Mouse (Mus musculus) heart, embryonic 15.5 days (tissue): ENCODE data around the gene Eif4g1. TPM values are rescaled to one million over a fixed set of nuclear protein-coding genes. Genes with fewer than 3 reads are reported as not detected.

Experiments used
- ATAC-seq: fragments of 200-750 bp; cut with Nextera tagmentation; replicated peaks from 2 replicates; pipeline ENCODE4 v1.8.0; 2017; ENCODE audit warnings: low read depth, moderate TSS enrichment; ENCODE audit not compliant: insufficient number of reproducible peaks, insufficient read depth, low FRiP score
- H3K27ac ChIP-seq: fragments of 300-500 bp; sonication (generic); 2 replicates; pipeline ENCODE4 v1.5.1; 2015; ENCODE audit warnings: mild to moderate bottlenecking, inconsistent platforms
- H3K27me3 ChIP-seq: fragments of 300-500 bp; sonication (generic); 2 replicates; pipeline ENCODE4 v1.6.1; 2015; ENCODE audit warnings: inconsistent platforms
- H3K36me3 ChIP-seq: fragments of 300-500 bp; sonication (generic); 2 replicates; pipeline ENCODE4 v1.6.1; 2015; ENCODE audit warnings: mild to moderate bottlenecking, inconsistent platforms
- H3K4me1 ChIP-seq: fragments of 300-500 bp; sonication (generic); replicated peaks from 2 replicates; pipeline ENCODE4 v1.6.1; 2015; ENCODE audit warnings: inconsistent platforms
- H3K4me2 ChIP-seq: fragments of 300-500 bp; sonication (generic); 2 replicates; pipeline ENCODE4 v1.6.1; 2015; ENCODE audit warnings: inconsistent platforms, mild to moderate bottlenecking, moderate library complexity
- H3K4me3 ChIP-seq: fragments of 300-500 bp; sonication (generic); 2 replicates; pipeline ENCODE4 v1.5.1; 2015; ENCODE audit warnings: mild to moderate bottlenecking, inconsistent platforms
- H3K9ac ChIP-seq: fragments of 300-500 bp; sonication (generic); 2 replicates; pipeline ENCODE4 v1.6.1; 2015; ENCODE audit warnings: mild to moderate bottlenecking, inconsistent platforms
- H3K9me3 ChIP-seq: fragments of 300-500 bp; sonication (generic); replicated peaks from 2 replicates; pipeline ENCODE4 v1.6.1; 2016; ENCODE audit warnings: inconsistent platforms
- WGBS: fragments of 180-500 bp; shearing (Covaris S2); methylation state at CpG from one replicate; pipeline ENCODE4 v1.1.7; 2015; ENCODE audit warnings: mixed read lengths; 5-methylcytosine and 5-hydroxymethylcytosine counted together
- polyA plus RNA-seq: library from polyadenylated mRNA; unstranded; fragments of >200 nt; fragmentation: Nextera tagmentation; extraction: Ambion mirVana; gene quantifications from 2 replicates; pipeline ENCODE4 v1.2.1, GENCODE M21; 2015

Eif4g1 gene
- polyA plus RNA-seq, 1 experiment from 2014 or later, result 95.3 TPM

GRCm38 (mm10) chr16:20673706-20674303 lies 5.7 kb downstream of the Eif4g1 start:
- no peaks in the 10 kb centered on the region for H3K27me3 ChIP-seq
- H3K36me3 ChIP-seq, result peaks cover 39% of the 10 kb centered on the region
- no peaks in the 10 kb centered on the region for H3K9me3 ChIP-seq
- 0 out of 2 replicates have a peak, but pooled peaks have one; percentile 0 for ATAC-seq
- H3K4me3 ChIP-seq, result peak overlapping the region; percentile 86
- 3% methylated on average over 14 of the region's 14 CpGs for WGBS
- H3K4me1 ChIP-seq, result peaks cover 39% of the 10 kb centered on the region
- H3K27ac ChIP-seq, result peak overlapping the region; percentile 91
- peak overlapping the region; percentile 96 for H3K9ac ChIP-seq
- H3K4me2 ChIP-seq, result peak overlapping the region; percentile 90

- no peaks in the 10 kb centered on the region for H3K9me3 ChIP-seq
- H3K4me3 ChIP-seq, result peak overlapping the region; percentile 86; the same call in 1 of the 2 replicates
- no peaks in the 10 kb centered on the region for H3K27me3 ChIP-seq
- WGBS, result 88% methylated on average over 6 of the region's 6 CpGs
- H3K4me2 ChIP-seq, result peak overlapping the region; percentile 90; the same call in 1 of the 2 replicates
- peaks cover 39% of the 10 kb centered on the region for H3K4me1 ChIP-seq
- peaks cover 52% of the 10 kb centered on the region for H3K36me3 ChIP-seq
- H3K9ac ChIP-seq, result no peak overlapping the region
- no peak for ATAC-seq
- H3K27ac ChIP-seq, result no peak overlapping the region
Observed at GRCm38 (mm10) chr16:20675213-20675612, 7.1 kb downstream of the Eif4g1 start.

- no peak for ATAC-seq
- Histone ChIP-seq H3K36me3 (peaks cover 67% of the 10 kb centered on the region), H3K4me2 (no peak overlapping the region), H3K4me3 (no peak overlapping the region), H3K9me3 (no peaks in the 10 kb centered on the region), H3K4me1 (peaks cover 39% of the 10 kb centered on the region), H3K27me3 (no peaks in the 10 kb centered on the region), H3K9ac (no peak overlapping the region), H3K27ac (no peak overlapping the region)
- WGBS, result 82% methylated on average over 4 of the region's 4 CpGs
Observed at GRCm38 (mm10) chr16:20676702-20677101, 8.6 kb downstream of the Eif4g1 start.

- no peak for ATAC-seq
- Histone ChIP-seq H3K36me3 (peaks cover 74% of the 10 kb centered on the region), H3K4me1 (peaks cover 34% of the 10 kb centered on the region), H3K27me3 (no peaks in the 10 kb centered on the region), H3K4me3 (no peak overlapping the region), H3K4me2 (no peak overlapping the region), H3K9ac (no peak overlapping the region), H3K9me3 (no peaks in the 10 kb centered on the region), H3K27ac (peak overlapping the region; percentile 29)
- 83% methylated on average over 5 of the region's 5 CpGs for WGBS
Observed at GRCm38 (mm10) chr16:20677380-20677779, 9.3 kb downstream of the Eif4g1 start.

- ATAC-seq, result peak; percentile 61
Observed at GRCm38 (mm10) chr16:20677974-20678675, 10.0 kb downstream of the Eif4g1 start.

GRCm38 (mm10) chr16:20690774-20691173 lies 22.7 kb downstream of the Eif4g1 start:
- no peak for ATAC-seq
- Histone ChIP-seq H3K27me3 (no peaks in the 10 kb centered on the region), H3K9me3 (no peaks in the 10 kb centered on the region), H3K9ac (no peak overlapping the region), H3K36me3 (peaks cover 62% of the 10 kb centered on the region), H3K27ac (no peak overlapping the region), H3K4me3 (no peak overlapping the region), H3K4me2 (no peak overlapping the region), H3K4me1 (peaks cover 33% of the 10 kb centered on the region)
- WGBS, result 84% methylated on average over 3 of the region's 3 CpGs

More at GRCm38 (mm10) chr16:20677974-20678675, 10.0 kb downstream of the Eif4g1 start:
- H3K27ac ChIP-seq, result peak overlapping the region; percentile 29
- no peak overlapping the region for H3K9ac ChIP-seq
- 50% methylated on average over 10 of the region's 10 CpGs for WGBS
- peaks cover 81% of the 10 kb centered on the region for H3K36me3 ChIP-seq
- H3K4me1 ChIP-seq, result peaks cover 34% of the 10 kb centered on the region
- H3K9me3 ChIP-seq, result no peaks in the 10 kb centered on the region
- H3K4me3 ChIP-seq, result no peak overlapping the region
- no peaks in the 10 kb centered on the region for H3K27me3 ChIP-seq
- H3K4me2 ChIP-seq, result no peak overlapping the region

GRCm38 (mm10) chr16:20691617-20692016 lies 23.5 kb downstream of the Eif4g1 start:
- Histone ChIP-seq H3K4me1 (peaks cover 41% of the 10 kb centered on the region), H3K4me2 (no peak overlapping the region), H3K4me3 (no peak overlapping the region), H3K27me3 (0 out of 2 replicates have a peak, but pooled peaks cover 6% of the 10 kb centered on the region), H3K9me3 (no peaks in the 10 kb centered on the region), H3K36me3 (peaks cover 53% of the 10 kb centered on the region), H3K9ac (no peak overlapping the region), H3K27ac (no peak overlapping the region)
- ATAC-seq, result no peak
- WGBS, result 56% methylated on average over 1 of the region's 1 CpGs

- H3K36me3 ChIP-seq, result peaks cover 45% of the 10 kb centered on the region
- 0 out of 2 replicates have a peak, but pooled peaks cover 7% of the 10 kb centered on the region for H3K27me3 ChIP-seq
- H3K27ac ChIP-seq, result no peak overlapping the region
- H3K4me1 ChIP-seq, result peaks cover 41% of the 10 kb centered on the region
- H3K9me3 ChIP-seq, result no peaks in the 10 kb centered on the region
- no peak overlapping the region for H3K4me3 ChIP-seq
- no peak overlapping the region; the same call in 1 of the 2 replicates for H3K4me2 ChIP-seq
- WGBS, result 53% methylated on average over 16 of the region's 16 CpGs
- ATAC-seq, result no peak
- H3K9ac ChIP-seq, result no peak overlapping the region
Observed at GRCm38 (mm10) chr16:20692241-20692965, 24.3 kb downstream of the Eif4g1 start.

- peaks cover 37% of the 10 kb centered on the region for H3K36me3 ChIP-seq
- peak; percentile 90 for ATAC-seq
- 0 out of 2 replicates have a peak, but pooled peaks cover 7% of the 10 kb centered on the region for H3K27me3 ChIP-seq
- peaks cover 41% of the 10 kb centered on the region for H3K4me1 ChIP-seq
- under 1% methylated on average over 37 of the region's 37 CpGs for WGBS
- peak within 1 kb of the TSS; percentile 91 for H3K27ac ChIP-seq
- peak within 1 kb of the TSS; percentile 96 for H3K4me2 ChIP-seq
- peak within 1 kb of the TSS; percentile 76 for H3K4me3 ChIP-seq
- peak within 1 kb of the TSS; percentile 81 for H3K9ac ChIP-seq
- no peaks in the 10 kb centered on the region for H3K9me3 ChIP-seq
Observed at GRCm38 (mm10) chr16:20693111-20693701, 25.1 kb downstream of the Eif4g1 start, which contains the start of gene Fam131a. Gene Fam131a (plus strand): TSS chr16:20693241.

- no peaks in the 10 kb centered on the region for H3K9me3 ChIP-seq
- H3K4me2 ChIP-seq, result peak overlapping the region; percentile 64
- WGBS, result 55% methylated on average over 8 of the region's 8 CpGs
- H3K36me3 ChIP-seq, result peaks cover 27% of the 10 kb centered on the region
- H3K27me3 ChIP-seq, result 0 out of 2 replicates have a peak, but pooled peaks cover 7% of the 10 kb centered on the region
- H3K9ac ChIP-seq, result no peak overlapping the region
- peak overlapping the region; percentile 42 for H3K4me3 ChIP-seq
- 0 out of 2 replicates have a peak, but pooled peaks have one; percentile 5 for ATAC-seq
- peak overlapping the region; percentile 65 for H3K27ac ChIP-seq
- H3K4me1 ChIP-seq, result peaks cover 41% of the 10 kb centered on the region
Observed at GRCm38 (mm10) chr16:20694781-20695180, 26.7 kb downstream of the Eif4g1 start.
